Mouse (Mus musculus): ENCODE data around the gene 1600012H06Rik.
"Not testable (repeated sequence)": the region's sequence is repeated elsewhere in the genome, so short reads cannot be mapped to it uniquely, and the experiment has no call there.

The 1600012H06Rik gene

DNA sequence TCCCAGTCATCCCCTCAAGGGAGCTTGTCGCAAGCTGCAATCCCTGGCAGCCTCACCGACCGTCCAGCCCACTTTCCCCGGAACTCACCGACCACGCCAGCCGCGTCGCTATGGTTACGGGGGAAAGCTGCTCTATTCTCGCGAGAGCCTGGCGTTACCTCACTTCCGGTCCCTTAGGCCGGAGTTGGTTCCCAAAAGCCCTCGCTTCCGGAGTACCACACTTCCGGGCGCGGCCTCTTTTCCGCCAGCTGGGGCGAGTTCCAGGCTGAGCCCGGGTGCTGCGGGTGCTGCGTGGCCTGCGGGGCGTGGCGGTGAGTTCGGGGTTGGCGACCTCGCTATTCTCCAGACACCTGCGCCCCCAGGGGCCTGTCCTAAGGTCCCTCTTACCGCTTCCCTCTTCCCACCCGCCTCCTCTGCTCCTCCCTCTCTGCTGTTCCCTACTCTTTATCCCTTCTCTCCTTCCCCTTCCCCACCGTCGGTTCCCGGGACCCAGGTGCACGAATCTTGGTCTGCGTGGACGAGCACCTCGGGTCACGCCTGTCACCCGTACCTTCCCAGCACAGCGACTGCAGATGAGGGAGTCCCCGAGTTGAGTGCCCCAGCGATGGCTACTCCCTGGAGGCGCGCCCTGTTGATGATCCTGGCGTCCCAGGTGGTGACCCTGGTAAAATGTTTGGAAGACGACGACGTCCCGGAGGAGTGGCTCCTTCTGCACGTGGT is at the start of gene 1600012H06Rik, which contains the start of gene Wdr27:
TSS of gene 1600012H06Rik (plus strand) at position 176 of the 720 bp plus-strand sequence.
TSS of gene Wdr27 (minus strand) at position 150 of the 720 bp plus-strand sequence.
- DNase-seq (ENCODE audit: low read depth, low spot score): peak; percentile 96

DNA sequence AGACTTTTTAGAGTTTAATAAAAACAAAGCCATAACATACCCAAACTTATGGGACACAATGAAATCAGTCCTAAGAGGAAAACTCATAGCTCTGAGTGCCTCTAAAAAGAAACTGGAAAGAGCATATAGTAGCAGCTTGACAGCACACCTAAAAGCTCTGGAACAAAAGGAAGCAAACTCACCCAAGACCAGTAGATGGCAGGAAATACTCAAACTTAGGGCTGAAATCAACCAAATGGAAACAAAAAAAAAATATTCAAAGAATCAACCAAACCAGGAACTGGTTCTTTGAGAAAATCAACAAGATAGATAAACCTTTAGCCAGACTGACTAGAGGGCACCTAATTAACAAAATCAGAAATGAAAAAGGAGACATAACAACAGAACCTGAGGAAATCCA is 47.9 kb upstream of the 1600012H06Rik start:
- not testable (repeated sequence) for DNase-seq (ENCODE audit: low read depth, low spot score)

DNA sequence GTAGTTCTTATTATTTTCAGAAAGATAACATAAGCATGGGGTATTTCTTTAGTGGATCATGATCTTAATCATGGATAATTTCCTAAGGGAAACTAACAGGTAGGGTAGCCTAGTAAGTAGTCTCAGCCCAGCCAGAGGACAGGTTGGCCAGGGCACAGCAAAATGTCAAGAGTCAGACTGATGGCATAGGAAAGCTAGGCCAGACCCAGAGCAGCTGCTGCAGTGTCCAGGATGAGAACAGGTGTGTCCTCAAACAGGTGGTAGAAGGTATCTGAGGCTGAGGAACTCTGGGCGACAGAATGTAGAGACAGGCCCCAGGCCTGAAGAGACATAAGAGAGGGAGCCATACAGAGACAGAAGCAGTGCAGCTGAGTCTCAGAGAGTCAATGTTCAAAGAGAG is 44.0 kb upstream of the 1600012H06Rik start:
- no peak for DNase-seq (ENCODE audit: low read depth, low spot score)

DNA sequence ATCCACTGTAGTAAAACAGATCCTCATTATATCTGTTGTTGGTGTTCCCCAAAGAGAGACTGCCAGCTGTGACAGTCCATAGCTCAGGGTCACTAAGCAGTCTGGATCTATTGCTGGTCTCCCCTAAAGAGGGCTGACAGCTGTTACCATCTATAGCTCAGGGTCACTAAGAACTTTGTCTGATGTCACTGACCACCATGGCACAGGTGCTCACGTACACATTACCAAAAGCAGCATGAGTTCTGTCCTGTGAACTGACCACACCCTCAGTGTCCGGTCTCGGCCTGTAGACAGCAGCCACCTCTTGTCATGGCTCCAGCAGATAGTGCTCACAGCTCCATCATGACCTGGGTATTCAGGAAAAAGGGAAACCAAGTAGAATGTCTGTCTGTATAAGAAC is 39.8 kb upstream of the 1600012H06Rik start:
- DNase-seq (ENCODE audit: low read depth, low spot score): no peak

DNA sequence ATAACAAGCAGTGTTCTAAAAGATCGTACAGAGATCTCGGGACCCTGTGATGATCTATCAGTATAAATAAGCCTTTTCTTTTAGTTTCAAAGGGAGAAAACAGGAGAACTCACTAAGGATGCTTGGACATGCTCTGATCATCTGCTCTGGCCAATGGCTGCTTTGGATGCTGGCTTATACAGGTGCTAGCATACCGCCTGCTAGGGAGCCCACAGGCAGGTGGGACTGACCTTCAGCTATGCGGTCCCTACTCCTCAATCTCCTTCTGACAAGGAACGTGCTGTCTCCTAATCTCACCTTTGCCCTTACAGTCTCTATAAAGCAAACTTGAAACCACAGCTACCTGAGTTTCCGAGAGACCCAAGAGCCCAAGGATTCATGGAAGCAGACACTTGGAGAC is 38.8 kb upstream of the 1600012H06Rik start:
- no peak for DNase-seq (ENCODE audit: low read depth, low spot score)

DNA sequence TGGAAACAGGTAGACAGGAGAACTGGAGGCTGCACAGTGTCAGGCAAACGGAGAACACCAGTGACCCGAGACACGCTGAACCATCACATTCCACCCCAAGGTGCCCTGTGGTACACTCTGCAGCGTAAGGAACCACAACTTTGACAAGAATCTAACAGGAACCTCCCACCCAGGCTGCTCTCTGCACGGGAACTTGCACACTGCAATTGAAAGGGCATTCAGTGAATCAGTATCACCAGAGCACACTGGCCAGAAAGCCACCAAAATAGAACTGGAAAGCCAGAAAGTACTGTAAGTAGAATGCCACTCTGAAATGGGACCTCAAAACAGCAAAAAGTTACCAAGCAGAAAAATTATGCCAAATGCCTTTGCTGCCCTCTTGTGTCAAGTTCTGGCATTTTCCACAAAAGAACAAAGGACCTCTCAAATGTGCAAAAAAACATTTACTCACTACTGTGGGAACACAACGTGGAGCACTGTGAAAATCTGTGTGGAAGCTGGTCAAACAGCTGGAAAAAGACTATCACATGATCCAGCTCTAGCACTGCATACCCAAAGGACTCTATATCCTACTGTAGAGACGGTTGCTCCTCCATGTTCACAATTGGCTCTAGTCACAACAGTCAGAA is 38.2 kb upstream of the 1600012H06Rik start:
- peak; percentile 48 for DNase-seq (ENCODE audit: low read depth, low spot score)

DNA sequence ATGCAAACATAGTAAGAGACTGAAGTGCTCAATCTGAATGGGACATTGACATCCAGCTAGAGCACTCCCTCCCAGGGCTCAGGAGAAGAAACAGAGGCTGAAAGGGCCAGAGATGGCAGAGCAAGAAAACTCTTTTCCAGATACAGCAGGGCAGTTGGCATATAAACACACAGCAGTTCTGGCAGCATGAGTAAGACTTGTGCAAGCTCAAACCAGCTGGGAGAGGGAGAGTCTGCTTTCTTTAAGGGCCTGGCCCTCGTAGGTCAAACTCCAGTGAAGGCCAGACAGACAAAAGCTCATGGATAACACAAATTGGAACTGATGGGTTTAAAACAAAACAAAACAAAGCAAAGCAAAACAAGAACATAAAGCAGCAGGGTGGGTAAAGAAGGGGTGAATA is 36.4 kb upstream of the 1600012H06Rik start:
- no peak for DNase-seq (ENCODE audit: low read depth, low spot score)

DNA sequence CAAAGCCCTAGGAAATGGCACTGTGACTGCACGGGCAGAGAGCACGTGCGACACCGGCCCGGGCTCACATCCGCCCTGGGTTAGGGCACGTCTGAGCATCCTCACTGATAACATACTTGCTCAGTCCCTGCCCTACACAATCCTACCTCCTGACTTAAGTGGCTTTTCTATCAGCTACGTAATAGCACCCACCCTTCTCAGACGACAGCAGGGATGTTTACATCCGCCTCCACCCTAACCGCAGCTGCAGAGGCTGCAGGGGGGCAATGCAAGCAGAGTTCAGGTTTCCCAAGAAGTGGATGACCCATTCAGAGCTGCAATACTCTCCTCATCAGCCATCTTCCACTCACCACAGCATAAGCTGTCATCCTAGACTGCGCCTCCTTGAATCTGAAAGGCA is 35.8 kb upstream of the 1600012H06Rik start:
- DNase-seq (ENCODE audit: low read depth, low spot score): peak; percentile 3

DNA sequence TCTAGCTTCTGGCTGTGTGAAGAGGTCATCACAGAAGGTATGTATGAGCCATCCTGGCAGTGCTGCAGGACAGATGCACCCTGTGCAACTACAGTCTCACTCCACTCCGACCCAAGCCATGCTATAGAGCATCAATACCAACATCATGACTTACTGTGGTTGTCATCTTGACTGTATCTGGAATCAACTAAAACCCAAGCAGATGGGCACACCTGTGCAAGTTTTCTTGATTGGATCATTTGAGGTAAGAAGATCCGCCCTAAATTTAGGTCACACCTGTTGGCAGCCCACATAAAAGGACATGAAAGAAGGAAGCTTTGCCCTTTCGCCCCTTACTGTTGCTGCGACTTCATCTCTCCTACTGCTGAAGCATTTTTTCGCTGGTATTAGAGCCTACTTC is 33.7 kb upstream of the 1600012H06Rik start:
- no peak for DNase-seq (ENCODE audit: low read depth, low spot score)

DNA sequence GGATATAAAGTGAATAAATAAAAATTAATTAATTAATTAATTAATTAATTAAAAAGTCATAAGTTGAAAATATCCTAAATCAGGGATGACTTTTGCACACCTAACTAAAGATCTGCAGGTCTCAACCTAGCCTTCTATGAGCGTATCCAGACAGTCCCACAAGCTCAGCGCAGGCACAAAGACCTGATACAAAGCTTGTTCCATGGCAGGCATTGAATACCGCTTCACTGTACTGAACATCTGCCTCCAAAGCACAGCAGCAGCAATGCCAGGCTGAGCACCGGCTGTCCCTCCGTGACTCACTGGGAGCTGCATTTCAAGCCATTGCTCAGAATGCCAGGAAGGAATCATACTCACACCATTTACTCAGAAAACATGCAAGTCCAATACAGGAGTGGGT is 32.2 kb upstream of the 1600012H06Rik start:
- DNase-seq (ENCODE audit: low read depth, low spot score): no peak

DNA sequence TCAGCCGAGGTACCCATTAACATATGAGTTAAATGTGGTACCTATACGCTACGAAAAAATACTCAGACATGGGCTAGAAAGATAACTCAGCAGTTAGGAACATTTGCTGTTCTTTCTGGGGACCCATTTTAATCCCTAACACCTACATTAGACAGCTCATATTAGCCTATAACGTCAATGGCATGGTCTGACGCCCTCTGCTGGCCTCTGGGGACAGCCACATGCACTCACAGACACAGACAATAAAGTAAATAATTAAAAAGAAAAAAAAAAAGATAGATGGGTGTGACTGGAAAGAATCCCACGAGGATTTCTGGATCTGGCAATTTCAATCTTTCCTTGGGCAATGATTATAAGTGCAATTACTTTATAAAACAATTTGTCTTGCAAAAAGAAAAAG is 30.6 kb upstream of the 1600012H06Rik start:
- no peak for DNase-seq (ENCODE audit: low read depth, low spot score)

DNA sequence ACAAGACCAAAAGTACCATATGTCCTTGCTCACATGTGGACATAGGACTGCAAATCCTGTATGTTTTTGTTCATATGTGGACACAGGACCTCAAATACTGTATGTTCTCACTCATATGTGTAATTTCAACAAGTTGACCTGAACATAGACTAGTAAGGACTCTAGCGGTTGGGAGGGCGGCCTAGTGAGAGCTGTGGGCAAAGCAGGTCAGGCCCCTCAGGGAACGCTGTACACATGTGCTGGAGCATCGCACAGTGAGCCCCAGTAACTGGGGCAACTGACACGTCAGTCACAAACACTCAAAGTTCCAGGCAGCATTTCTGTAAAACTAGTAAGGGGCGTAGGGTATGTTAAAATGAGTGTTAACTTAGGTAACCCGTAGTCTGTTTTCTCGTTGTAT is 30.0 kb upstream of the 1600012H06Rik start:
- no peak for DNase-seq (ENCODE audit: low read depth, low spot score)

DNA sequence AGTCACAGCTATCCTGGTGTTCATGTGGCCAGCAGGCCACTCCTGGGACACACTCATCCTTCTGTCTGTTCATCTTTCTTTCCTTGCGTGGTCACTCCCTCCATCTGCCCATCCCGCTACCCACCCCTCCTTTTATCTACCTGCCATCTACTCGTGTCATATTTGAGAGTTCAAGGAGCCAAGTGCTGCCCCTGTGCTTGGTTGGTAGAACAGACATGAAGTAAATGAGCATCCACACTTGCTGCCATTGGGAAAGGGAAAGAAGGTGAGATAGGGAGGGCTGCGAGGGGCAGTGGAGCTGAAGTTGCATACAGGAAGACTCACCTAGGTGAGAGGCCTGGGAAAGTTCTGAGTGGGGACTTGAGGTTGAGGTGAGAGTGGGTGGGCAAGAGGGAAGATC is 28.6 kb upstream of the 1600012H06Rik start:
- DNase-seq (ENCODE audit: low read depth, low spot score): no peak

DNA sequence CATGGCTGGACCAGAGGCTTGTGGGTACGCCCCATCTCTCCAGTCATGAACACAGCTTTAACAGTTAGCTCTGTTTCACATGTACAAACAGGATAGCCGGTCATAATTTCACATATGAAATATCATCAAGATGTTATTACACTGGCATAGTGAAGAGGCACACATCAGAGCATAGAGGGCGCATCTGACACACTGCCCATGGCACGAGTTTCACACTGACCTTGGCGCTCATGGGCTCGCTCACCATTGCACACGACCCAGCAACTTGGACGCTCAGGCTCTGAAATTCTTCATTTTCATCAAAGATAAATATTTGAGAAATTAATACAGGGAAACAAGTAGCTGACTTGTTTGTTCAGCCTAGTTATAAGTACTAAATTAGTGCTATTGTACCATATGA is 25.1 kb upstream of the 1600012H06Rik start:
- no peak for DNase-seq (ENCODE audit: low read depth, low spot score)

DNA sequence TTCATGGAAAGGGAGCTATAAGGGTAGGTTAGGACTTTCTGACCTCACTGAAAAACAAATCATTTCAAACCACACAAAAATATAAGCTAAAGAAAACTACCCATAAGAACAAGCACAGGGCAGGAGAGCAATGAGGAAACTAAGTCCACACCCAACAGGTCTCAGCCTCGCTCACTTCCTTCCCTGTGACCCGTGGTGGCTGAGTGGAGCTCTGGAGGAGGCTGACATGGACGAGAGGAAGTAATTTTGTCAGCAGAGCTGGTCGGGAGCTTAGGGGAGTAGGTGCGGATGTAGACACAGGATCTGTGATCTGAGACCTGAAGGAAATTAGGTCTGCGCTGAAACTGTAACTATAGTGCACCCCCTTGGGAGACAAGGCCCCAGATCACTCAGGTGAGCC is 21.4 kb upstream of the 1600012H06Rik start:
- DNase-seq (ENCODE audit: low read depth, low spot score): no peak

DNA sequence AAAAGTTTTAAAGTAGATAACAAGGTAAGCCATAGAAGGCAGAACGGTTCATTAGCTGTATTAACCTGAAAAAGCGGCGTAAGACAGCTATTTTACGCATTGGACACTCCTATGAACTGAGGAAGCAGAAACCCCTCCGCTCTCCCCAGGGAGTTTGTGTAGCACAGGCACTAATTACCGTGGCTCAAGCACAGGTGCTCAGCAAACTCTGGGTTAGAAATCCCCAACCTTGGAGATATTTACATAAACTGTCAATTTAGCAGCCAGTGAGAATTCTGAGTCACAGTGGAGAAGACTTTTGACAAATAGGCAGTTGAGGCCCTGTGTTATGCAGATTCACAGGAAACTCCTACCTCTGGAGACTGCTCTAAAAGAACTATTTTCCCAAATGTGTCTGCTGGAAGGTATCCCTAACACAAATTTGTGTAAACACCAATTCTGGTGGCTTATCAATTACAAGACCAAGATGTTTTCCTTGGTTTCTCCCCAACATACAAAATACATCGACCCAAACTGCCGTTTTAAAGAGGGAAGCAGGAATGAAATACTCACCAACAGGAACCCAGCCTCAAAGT is 15.3 kb upstream of the 1600012H06Rik start:
- DNase-seq (ENCODE audit: low read depth, low spot score): no peak

DNA sequence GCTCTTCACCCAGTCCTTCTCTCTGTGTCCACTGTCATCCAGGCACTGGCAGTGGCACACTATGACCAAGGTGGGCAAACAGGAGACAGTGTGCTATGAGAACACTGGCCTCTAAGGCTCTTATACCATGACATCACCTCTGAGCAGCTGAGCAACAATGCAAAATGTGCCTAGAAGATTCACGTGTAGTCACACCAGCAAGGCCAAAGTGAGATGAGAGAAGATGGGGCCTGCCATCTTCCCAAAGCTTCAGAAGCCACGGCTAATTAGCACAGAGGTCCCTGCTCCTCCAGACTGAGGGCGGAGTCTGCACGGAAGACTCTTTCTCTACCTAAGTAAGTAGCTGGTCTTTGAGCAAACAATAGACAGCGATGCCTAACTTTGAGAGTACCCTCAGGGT is 14.4 kb upstream of the 1600012H06Rik start:
- no peak for DNase-seq (ENCODE audit: low read depth, low spot score)

DNA sequence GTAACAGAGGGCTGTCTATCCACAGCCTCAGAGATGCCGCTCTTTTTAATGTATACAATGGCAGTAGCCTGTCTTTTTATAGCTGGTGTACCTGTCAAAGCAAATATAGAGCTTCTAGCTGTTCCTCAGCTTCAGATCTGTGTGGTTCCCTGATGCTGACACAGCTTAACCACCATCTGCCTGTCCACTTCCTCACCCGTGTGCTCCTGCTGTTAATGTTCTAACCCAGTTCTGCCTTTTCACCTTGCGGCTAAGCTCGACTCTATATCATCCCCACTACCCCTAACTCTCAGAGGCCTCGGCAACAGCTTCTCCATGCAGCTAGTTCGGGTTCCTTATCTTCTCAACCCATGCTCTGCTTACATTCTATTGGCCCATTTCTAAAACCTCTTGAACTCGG is 12.3 kb upstream of the 1600012H06Rik start:
- no peak for DNase-seq (ENCODE audit: low read depth, low spot score)

DNA sequence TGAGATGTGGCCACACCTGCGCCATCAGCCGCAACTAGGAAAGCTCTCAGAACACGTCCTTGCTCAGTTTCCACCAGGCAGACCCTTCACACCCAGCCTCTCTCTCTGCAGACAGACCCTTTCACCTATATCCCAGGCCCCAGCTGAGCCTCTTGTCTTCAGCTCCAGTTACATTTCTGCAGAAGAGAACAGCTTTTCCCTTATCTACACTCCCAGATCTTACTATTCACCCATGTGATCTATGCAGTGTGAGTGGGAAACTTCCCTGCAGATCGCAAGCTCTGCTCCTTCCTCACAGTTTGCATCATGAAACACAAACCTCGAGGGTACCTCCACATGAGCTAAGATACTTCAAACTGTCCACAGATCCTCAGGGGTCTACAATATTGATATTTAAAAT is 11.5 kb upstream of the 1600012H06Rik start:
- no peak for DNase-seq (ENCODE audit: low read depth, low spot score)

DNA sequence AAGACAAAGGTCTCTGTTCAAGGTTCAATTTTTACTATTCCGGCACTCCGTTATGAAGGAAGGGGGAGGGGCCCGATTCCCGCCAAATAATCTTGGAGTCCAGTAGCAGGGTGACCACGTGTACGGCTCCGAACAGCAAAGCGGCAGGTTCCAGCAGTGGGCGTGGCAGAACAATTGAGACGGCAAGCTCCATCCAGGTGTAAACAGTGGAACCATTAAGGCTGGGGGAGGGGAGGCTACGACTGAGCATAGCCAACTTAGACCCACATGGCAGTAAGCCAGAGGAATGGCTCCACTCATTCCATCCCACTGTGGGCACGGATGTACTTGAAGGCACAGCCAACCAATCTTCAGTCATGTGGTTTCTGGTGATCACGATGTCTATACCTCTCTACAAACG is 7.7 kb upstream of the 1600012H06Rik start:
- DNase-seq (ENCODE audit: low read depth, low spot score): not testable (repeated sequence)

DNA sequence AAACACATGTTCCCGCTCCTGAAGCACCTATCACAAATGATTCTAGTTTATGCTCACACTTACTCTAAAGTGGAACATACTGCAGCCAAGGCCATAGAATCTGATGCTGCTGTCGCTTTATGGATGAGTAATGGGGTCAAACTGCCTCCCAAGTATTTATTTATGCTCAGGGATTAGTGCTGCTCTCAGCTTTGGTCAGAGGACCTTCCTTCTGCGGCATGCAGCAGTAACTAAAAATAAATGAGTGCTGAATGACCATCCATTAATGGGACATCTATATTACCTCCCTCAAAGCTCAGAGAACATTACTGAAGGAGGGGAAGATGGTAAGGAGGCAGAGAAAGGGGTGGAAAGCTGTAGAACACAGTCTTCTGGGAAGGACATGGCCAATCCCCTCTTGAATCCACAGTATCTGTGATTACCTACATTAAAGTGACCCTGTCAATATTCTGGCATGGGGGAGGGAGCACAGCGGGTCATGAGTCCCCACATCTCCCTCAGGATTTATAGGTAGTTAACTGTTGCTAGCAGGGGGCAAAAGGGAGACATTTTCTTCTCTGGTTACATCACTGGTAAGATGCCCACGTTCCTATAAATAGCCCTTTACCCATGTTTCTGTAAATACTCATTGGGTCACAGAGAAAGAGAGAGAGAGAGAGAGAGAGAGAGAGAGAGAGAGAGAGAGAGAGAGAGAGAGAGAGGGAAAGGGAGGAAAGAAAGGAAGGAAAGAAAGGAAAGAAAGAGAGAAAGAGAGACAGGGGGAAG is 7.0 kb upstream of the 1600012H06Rik start:
- no peak for DNase-seq (ENCODE audit: low read depth, low spot score)

DNA sequence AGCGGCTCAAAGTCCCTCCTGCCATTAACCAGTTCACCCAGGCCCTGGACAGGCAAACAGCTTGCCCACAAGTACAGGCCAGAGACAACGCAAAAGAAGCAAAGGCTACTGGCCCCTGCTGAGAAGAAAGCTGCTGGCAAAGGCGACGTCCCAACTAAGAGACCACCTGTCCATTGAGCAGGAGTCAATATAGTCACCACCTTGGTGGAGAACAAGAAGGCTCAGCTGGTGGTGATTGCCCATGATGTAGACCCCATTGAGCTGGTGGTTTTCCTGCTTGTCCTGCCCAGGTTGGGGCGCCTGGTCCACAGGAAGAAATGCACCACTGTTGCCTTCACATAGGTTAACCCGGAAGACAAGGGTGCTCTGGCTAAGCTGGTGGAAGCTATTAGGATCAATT is 803 bp upstream of the 1600012H06Rik start:
- DNase-seq (ENCODE audit: low read depth, low spot score): not testable (repeated sequence)

Data from CD4-positive helper T cell, adult 2 months (primary cell).